Mouse (Mus musculus) limb, embryonic 10.5 days (tissue): Measurements from ENCODE around the gene Hlcs. TPM values are rescaled to one million over a fixed set of nuclear protein-coding genes. Genes with fewer than 3 reads are reported as not detected.

Experiments
- DNase-seq: peaks from one replicate; pipeline ENCODE4 v3.0.0-alpha.2; 2017; ENCODE audit warnings: low spot score
- H3K27ac ChIP-seq: fragments of 300-500 bp; sonication (generic); 2 replicates; pipeline ENCODE4 v1.5.1; 2016; ENCODE audit warnings: mild to moderate bottlenecking
- H3K27me3 ChIP-seq: fragments of 300-500 bp; sonication (generic); 2 replicates; pipeline ENCODE4 v1.6.1; 2016; ENCODE audit warnings: low read depth, mild to moderate bottlenecking; ENCODE audit not compliant: poor library complexity, severe bottlenecking
- H3K36me3 ChIP-seq: fragments of 300-500 bp; sonication (generic); 2 replicates; pipeline ENCODE4 v1.6.1; 2016; ENCODE audit warnings: mild to moderate bottlenecking, moderate library complexity
- H3K4me1 ChIP-seq: fragments of 300-500 bp; sonication (generic); 2 replicates; pipeline ENCODE4 v1.6.1; 2016
- H3K4me3 ChIP-seq: fragments of 300-500 bp; sonication (generic); 2 replicates; pipeline ENCODE4 v1.5.1; 2016; ENCODE audit warnings: mild to moderate bottlenecking, moderate library complexity
- H3K9me3 ChIP-seq: fragments of 300-500 bp; sonication (generic); replicated peaks from 2 replicates; pipeline ENCODE4 v1.6.1; 2016; ENCODE audit warnings: mild to moderate bottlenecking
- WGBS: fragments of 180-500 bp; shearing (Covaris S2); methylation state at CpG from one replicate; pipeline ENCODE4 v1.1.7; 2016; 5-methylcytosine and 5-hydroxymethylcytosine counted together
- polyA plus RNA-seq: library from polyadenylated mRNA; unstranded; fragments of >200 nt; fragmentation: Nextera tagmentation; extraction: Ambion mirVana; gene quantifications from 2 replicates; pipeline ENCODE4 v1.2.1, GENCODE M21; 2016

The Hlcs gene
- polyA plus RNA-seq, 1 experiment from 2014 or later: 11.7 TPM

DNA sequence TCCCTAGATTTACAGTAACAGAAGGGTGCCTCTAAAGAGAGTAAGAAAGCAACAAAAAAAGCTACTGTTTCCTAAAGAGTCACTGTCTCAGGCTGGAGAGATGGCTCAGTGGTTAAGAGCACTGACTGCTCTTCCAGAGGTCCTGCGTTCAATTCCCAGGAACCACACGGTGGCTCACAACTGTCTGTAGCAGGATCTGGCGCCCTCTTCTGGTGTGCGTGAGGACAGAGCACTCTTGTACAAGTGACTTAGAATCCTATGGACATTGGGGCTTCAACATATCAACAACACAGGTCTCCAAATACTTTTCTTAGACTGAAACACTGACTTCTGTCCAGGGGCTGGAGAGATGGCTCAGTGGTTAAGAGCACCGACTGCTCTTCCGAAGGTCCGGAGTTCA is 83.5 kb downstream of the Hlcs start:
- Histone ChIP-seq H3K4me1 (peaks cover 54% of the 10 kb centered on the region), H3K9me3 (no peaks in the 10 kb centered on the region), H3K27ac (no peak overlapping the region), H3K27me3 (peaks cover 60% of the 10 kb centered on the region), H3K4me3 (no peak overlapping the region), H3K36me3 (peaks cover 7% of the 10 kb centered on the region; the same call in 1 of the 2 replicates)
- DNase-seq: no peak
- 96% methylated on average over 7 of the region's 7 CpGs for WGBS

GRCm38 (mm10) chr16:94228858-94229555 is 84.4 kb downstream of the Hlcs start:
- Histone ChIP-seq H3K36me3 (peaks cover 7% of the 10 kb centered on the region; the same call in 1 of the 2 replicates), H3K4me3 (no peak overlapping the region), H3K4me1 (peaks cover 55% of the 10 kb centered on the region), H3K27ac (peak overlapping the region; percentile 73), H3K27me3 (peaks cover 65% of the 10 kb centered on the region), H3K9me3 (no peaks in the 10 kb centered on the region)
- DNase-seq: no peak
- 89% methylated on average over 18 of the region's 18 CpGs for WGBS

- Histone ChIP-seq H3K36me3 (peaks cover 7% of the 10 kb centered on the region; the same call in 1 of the 2 replicates), H3K27ac (peak overlapping the region; percentile 73), H3K27me3 (peaks cover 72% of the 10 kb centered on the region), H3K9me3 (no peaks in the 10 kb centered on the region), H3K4me1 (peaks cover 65% of the 10 kb centered on the region), H3K4me3 (0 out of 2 replicates have a peak overlapping the region, but pooled peaks have one; percentile 3)
- DNase-seq: peak; percentile 89
- WGBS: 16% methylated on average over 18 of the region's 18 CpGs
Measured at GRCm38 (mm10) chr16:94227328-94228018, 85.9 kb downstream of the Hlcs start.

DNA sequence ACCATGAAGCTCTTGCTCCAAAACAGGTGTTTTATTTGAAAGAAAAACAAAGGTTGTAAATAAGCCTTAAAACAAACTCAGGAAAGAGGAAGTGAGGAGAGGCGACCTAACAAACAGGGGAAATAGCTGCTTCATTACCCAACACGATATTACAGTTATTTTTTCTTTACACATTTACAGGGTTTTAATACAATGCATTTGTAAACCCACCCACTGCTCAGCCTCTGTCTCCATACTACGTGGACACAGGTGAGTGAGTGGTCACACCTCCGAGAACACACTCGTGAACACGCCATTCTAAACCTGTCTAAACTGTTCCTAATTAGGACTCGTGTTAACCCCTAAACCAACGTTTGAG is 90.0 kb downstream of the Hlcs start:
- peaks cover 69% of the 10 kb centered on the region for H3K27me3 ChIP-seq
- 86% methylated on average over 8 of the region's 8 CpGs for WGBS
- no peaks in the 10 kb centered on the region for H3K36me3 ChIP-seq
- no peak for DNase-seq
- peaks cover 57% of the 10 kb centered on the region for H3K4me1 ChIP-seq
- H3K9me3 ChIP-seq: no peaks in the 10 kb centered on the region
- H3K27ac ChIP-seq: no peak overlapping the region
- H3K4me3 ChIP-seq: no peak overlapping the region

DNA sequence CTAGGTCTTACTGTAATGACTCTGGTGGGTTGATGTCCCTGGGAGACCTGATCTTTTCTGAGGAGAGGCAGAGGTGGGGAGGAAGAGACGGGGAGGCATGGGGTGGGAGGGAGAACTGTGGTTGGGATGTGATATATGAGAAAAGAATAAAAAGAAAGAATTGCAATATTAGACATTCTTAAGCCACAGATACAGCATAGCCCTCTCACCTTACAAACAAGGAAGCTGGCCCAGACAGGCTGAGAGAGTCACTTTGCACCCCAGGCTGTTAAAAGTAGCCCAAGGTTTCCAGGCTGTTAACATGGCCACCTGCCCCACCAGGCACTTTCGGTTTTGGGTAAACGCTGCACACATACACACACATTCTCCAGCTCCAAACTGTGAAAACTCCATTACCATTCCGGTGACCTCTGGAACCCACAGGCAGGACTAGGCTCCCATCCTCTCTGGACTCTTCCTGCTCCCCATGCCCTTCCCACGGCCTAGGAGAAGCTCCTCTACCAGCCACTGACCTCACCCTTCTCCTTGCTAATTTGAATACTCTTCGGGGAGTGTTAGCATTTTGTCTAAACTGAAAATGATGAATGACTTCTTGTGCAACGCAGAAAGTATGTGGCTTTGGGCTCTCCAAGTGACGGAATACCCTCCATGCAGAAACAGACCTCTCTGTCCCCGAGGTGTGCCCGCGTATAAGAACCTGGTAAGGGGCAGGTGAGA is 90.6 kb downstream of the Hlcs start:
- WGBS: 89% methylated on average over 11 of the region's 11 CpGs
- peaks cover 52% of the 10 kb centered on the region for H3K4me1 ChIP-seq
- H3K27ac ChIP-seq: no peak overlapping the region
- H3K27me3 ChIP-seq: peaks cover 70% of the 10 kb centered on the region
- H3K36me3 ChIP-seq: no peaks in the 10 kb centered on the region
- no peak overlapping the region for H3K4me3 ChIP-seq
- no peak for DNase-seq
- H3K9me3 ChIP-seq: no peaks in the 10 kb centered on the region

DNA sequence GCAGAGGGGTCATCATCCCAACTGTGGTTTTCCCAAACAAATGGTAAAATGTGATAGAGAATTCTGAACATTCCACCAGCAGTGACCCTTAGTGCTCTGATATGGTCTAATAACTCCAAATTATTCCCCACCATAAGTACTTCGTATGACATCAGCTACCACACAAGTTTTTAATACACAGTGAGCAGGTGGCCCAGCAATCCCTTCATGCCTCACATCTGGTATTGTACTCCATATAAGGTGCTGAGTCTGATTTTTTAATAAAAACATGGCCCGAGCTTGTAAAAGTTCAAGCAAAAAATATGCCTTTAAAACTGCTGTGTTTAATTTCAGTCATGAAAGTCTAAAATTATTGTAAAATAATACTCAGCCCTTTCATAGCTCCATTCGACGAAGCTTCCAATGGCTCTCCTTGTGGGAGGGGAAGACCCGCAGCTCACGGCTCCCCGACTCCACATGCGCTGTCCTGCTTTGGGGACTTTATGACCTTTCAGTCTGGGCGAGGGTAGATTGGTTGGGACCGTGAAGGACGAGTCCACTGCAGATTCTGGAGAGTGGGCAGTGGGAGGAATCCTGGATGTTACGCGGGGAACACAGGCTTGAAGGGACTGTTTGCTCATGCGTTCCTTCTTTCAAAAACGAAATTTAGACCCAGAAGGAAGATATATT is 102.5 kb downstream of the Hlcs start:
- Histone ChIP-seq H3K27me3 (peaks cover 54% of the 10 kb centered on the region), H3K4me3 (no peak overlapping the region), H3K36me3 (no peaks in the 10 kb centered on the region), H3K27ac (no peak overlapping the region), H3K4me1 (peaks cover 13% of the 10 kb centered on the region), H3K9me3 (peaks cover 2% of the 10 kb centered on the region; the same call in 1 of the 2 replicates)
- WGBS: 87% methylated on average over 15 of the region's 15 CpGs
- DNase-seq: no peak

GRCm38 (mm10) chr16:94209626-94210025 is 103.7 kb downstream of the Hlcs start:
- Histone ChIP-seq H3K27me3 (peaks cover 57% of the 10 kb centered on the region), H3K4me3 (no peak overlapping the region), H3K4me1 (peaks cover 24% of the 10 kb centered on the region), H3K27ac (no peak overlapping the region; the same call in 1 of the 2 replicates), H3K36me3 (no peaks in the 10 kb centered on the region), H3K9me3 (peaks cover 2% of the 10 kb centered on the region; the same call in 1 of the 2 replicates)
- no peak for DNase-seq
- 87% methylated on average over 3 of the region's 3 CpGs for WGBS

DNA sequence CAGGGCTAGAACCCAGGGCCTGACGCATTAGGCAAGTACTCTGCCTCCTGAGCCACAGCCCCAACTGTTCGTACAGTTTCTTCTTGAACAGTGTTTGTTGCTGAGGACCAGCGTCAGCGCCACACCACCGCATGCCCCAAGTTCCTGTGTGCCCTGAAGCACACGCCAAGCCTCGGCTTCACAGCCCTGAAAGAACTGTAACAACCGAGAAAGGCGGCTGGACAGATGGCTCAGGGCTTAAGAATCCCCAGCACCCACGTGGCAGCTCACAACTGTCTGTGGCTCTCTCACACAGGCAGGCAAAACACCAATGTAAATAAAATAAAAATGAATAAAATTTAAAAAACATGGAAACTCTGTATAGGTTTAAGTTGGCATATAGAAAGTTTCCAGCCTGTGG is 104.5 kb downstream of the Hlcs start:
- 89% methylated on average over 10 of the region's 10 CpGs for WGBS
- H3K4me1 ChIP-seq: peaks cover 29% of the 10 kb centered on the region
- peaks cover 2% of the 10 kb centered on the region; the same call in 1 of the 2 replicates for H3K9me3 ChIP-seq
- H3K27me3 ChIP-seq: peaks cover 65% of the 10 kb centered on the region
- no peak for DNase-seq
- no peak overlapping the region for H3K27ac ChIP-seq
- H3K4me3 ChIP-seq: no peak overlapping the region
- no peaks in the 10 kb centered on the region for H3K36me3 ChIP-seq

DNA sequence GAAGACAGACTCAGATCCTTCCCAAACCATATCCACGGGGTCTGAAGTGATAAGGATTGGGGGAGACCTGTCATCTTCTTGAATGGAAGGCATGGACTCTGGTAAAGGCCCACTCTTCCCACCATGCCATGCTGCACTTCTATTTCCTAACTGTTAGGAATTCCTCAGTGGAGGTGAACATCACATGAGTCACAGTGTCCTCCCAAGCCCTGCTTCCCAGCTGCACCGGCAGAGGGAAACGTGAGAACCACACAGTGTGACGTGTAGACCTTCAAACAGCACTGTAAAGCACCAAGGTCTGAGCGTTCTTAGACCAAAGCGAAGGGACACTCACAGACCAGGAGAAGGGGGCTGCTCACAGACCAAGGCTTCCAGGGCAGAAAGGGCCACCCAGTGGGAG is 105.2 kb downstream of the Hlcs start:
- no peak overlapping the region for H3K4me3 ChIP-seq
- H3K27ac ChIP-seq: no peak overlapping the region
- no peak for DNase-seq
- H3K4me1 ChIP-seq: peaks cover 31% of the 10 kb centered on the region
- WGBS: 85% methylated on average over 6 of the region's 6 CpGs
- H3K36me3 ChIP-seq: no peaks in the 10 kb centered on the region
- peaks cover 72% of the 10 kb centered on the region for H3K27me3 ChIP-seq
- peaks cover 2% of the 10 kb centered on the region; the same call in 1 of the 2 replicates for H3K9me3 ChIP-seq

- 84% methylated on average over 26 of the region's 26 CpGs for WGBS
- Histone ChIP-seq H3K27ac (0 out of 2 replicates have a peak overlapping the region, but pooled peaks have one; percentile 43), H3K9me3 (no peaks in the 10 kb centered on the region), H3K4me1 (peaks cover 42% of the 10 kb centered on the region), H3K4me3 (no peak overlapping the region), H3K36me3 (no peaks in the 10 kb centered on the region), H3K27me3 (peaks cover 88% of the 10 kb centered on the region)
- DNase-seq: no peak
Measured at GRCm38 (mm10) chr16:94205528-94206484, 107.6 kb downstream of the Hlcs start.

GRCm38 (mm10) chr16:94201387-94201786 is 112.0 kb downstream of the Hlcs start:
- Histone ChIP-seq H3K9me3 (no peaks in the 10 kb centered on the region), H3K4me3 (no peak overlapping the region), H3K36me3 (no peaks in the 10 kb centered on the region), H3K27ac (no peak overlapping the region), H3K4me1 (peaks cover 76% of the 10 kb centered on the region), H3K27me3 (peaks cover 91% of the 10 kb centered on the region)
- 65% methylated on average over 5 of the region's 5 CpGs for WGBS
- no peak for DNase-seq

DNA sequence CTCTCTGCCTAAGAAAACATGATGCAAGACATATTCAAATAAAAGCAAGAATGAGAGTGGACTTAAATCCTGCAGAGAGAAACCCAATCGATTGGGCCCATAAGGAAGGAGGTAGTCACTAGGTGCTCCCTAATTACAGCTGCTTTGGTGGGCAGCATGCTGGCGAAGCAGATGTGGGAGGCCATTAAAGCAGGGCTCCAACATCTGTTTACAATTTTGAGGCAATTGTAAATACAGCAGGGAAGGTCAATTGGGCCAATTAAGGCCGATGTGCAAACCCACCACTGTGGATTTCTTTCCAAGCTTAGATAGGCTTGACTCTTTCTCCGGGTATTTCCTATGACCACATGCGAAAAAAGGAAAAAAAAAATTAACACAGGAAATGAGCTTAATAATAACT is 117.5 kb downstream of the Hlcs start:
- H3K27ac ChIP-seq: no peak overlapping the region
- WGBS: 10% methylated on average over 5 of the region's 5 CpGs
- H3K4me1 ChIP-seq: peaks cover 70% of the 10 kb centered on the region
- H3K4me3 ChIP-seq: no peak overlapping the region
- peaks cover 87% of the 10 kb centered on the region for H3K27me3 ChIP-seq
- no peaks in the 10 kb centered on the region for H3K36me3 ChIP-seq
- no peaks in the 10 kb centered on the region for H3K9me3 ChIP-seq
- peak; percentile 70 for DNase-seq
